Mouse (Mus musculus) effector memory CD4-positive, alpha-beta T cell, adult 5 months (primary cell): Measurements from ENCODE around the gene Ctrl. TPM values are rescaled to one million over a fixed set of nuclear protein-coding genes. Genes with fewer than 3 reads are reported as not detected.

Source experiments
- polyA plus RNA-seq: library from polyadenylated mRNA; unstranded; fragments of 100-300 nt; shearing (Covaris generic); gene quantifications from one replicate; pipeline ENCODE4 v1.2.1, GENCODE M21; 2017

The Ctrl gene
- polyA plus RNA-seq, result 0.72 TPM

DNA sequence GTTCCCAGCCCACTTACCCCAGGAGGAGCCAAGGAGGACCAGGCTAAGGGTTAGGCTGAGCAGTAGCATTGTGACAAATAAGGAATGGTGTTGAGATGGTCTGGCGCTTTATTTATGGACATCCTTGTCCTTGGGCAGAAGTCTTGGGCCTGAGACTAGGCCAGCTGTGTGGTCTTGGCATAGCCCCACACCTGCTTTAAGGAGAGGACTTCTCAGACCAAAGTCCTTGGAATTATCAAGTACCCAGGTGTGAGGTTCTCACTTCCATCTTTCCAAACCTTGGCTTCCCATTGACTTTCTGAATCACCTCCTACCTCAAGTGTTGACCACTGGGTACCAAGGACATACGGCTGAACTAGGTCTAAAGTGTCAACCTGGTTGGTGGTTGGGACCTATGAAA lies at the start of gene Ctrl:
TSS of gene Ctrl (minus strand) at position 101 of the 400 bp plus-strand sequence.

GRCm38 (mm10) chr8:105979325-105979724 lies 45.7 kb upstream of the Ctrl start, which contains the start of gene Dpep3:
TSS of gene Dpep3 (minus strand) at chr8:105979429.

DNA sequence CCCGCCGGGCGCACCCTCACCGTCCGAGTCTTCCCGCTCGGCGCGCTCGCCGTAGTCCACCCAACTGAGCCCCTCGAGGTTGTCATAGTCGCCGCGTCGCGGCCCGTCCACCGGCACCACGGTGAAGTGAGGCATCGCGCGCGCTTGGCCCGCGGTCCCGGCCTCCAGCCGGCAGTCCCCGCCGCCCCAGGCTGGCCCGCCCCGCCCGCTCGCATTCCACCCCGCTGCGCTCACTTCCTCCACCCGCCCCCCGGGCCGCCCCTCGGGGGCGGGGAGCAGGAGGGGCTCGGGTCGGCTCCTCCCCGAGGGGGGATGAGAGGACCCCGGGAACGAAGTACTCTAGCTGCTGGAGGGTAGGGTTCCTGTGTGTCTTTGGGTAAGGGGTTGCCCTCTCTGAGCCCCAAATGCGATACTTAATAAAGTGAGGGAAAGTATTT lies 32.3 kb upstream of the Ctrl start, which contains the start of gene Slc12a4:
TSS of gene Slc12a4 (minus strand) at position 193 of the 437 bp plus-strand sequence.

GRCm38 (mm10) chr8:105943321-105943739 lies 9.7 kb upstream of the Ctrl start, which contains the start of gene Lcat:
TSS of gene Lcat (minus strand) at chr8:105943382.

DNA sequence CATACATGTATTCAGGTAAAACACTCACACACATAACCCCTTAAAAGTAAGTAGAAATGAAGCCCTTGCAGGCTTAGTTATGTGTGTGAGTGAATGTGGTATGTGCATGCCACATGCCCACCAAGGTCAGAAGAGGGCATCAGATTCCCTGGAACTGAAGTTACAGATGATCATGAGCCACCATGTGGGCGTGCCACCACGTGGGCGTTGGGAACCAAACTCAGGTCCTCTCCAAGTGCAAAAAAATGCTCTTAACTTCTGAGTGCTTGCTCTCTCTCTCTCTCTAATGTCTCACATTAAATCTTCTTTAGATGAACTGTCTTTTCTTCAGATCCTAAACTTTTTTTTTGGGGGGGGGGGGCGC lies 4.6 kb upstream of the Ctrl start, which contains the start of gene Psmb10:
TSS of gene Psmb10 (minus strand) at position 139 of the 364 bp plus-strand sequence.

DNA sequence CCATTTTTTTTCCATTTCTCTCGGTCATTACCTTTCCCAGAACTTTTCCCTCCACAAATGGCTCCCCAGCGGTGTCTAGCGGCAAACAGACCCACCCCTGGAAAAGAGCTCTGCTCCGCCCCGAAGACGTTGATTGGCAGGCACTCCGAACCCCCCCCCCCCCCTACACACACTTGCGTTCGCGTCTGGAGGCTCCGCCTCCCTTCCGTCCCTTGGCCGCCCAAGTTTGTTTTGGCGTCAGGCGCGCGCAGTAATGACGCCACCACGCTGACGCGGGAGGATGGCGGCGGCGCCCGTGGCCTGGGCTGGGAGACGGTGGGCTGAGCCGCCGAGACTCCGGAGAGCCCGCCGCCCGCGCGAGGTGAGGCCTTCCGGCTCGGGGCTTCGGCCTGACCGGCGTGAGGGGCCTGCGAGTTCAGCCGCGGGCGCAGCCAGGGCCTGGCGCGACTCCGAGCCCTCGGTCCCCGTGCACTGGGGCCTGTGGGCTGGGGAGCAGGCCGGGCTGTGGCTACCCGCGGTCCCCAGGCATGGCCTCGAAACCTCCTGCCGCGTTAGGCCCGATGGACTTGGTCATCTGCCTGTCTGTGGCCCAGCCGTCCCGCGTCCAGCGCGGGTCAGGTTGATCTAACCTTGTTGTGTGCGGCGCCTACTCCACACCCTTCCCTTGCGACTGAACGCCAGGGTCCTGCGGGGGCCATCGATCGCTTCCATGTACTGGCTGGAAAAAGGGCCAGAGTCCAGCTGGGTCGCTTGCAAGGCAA lies 33.3 kb downstream of the Ctrl start, which contains the start of gene Pskh1:
TSS of gene Pskh1 (plus strand) at position 262 of the 761 bp plus-strand sequence.

GRCm38 (mm10) chr8:105893339-105893738 lies 40.3 kb downstream of the Ctrl start, which contains the start of gene Nrn1l:
TSS of gene Nrn1l (plus strand) at chr8:105893567.

Other genes starting within 250 kb of the Ctrl start
- gene Carmil2, start 247.6 kb downstream of the Ctrl start, polyA plus RNA-seq, result 88.2 TPM
- 75.5 TPM for gene Acd, start 232.8 kb downstream of the Ctrl start, polyA plus RNA-seq
- gene Pard6a, start 232.7 kb downstream of the Ctrl start, polyA plus RNA-seq, result 30.0 TPM
- not detected for gene 4933405L10Rik, start 226.2 kb downstream of the Ctrl start, polyA plus RNA-seq
- gene Enkd1, start 225.7 kb downstream of the Ctrl start, polyA plus RNA-seq, result 2.7 TPM
- 5.1 TPM for gene Gfod2, start 175.2 kb downstream of the Ctrl start, polyA plus RNA-seq
- gene Ranbp10, start 106.5 kb downstream of the Ctrl start, polyA plus RNA-seq, result 50.6 TPM
- not detected for gene Tsnaxip1, start 106.1 kb downstream of the Ctrl start, polyA plus RNA-seq
- 14.2 TPM for gene Cenpt, start 80.6 kb downstream of the Ctrl start, polyA plus RNA-seq
- gene Thap11, start 78.7 kb downstream of the Ctrl start, polyA plus RNA-seq, result 14.2 TPM
- 12.5 TPM for gene Nutf2, start 73.3 kb downstream of the Ctrl start, polyA plus RNA-seq
- 74.2 TPM for gene Edc4, start 53.0 kb downstream of the Ctrl start, polyA plus RNA-seq
- gene Nrn1l, start 40.3 kb downstream of the Ctrl start, polyA plus RNA-seq, result not detected
- 18.0 TPM for gene Pskh1, start 33.4 kb downstream of the Ctrl start, polyA plus RNA-seq
- 214 TPM for gene Psmb10, start 4.6 kb upstream of the Ctrl start, polyA plus RNA-seq
- gene Lcat, start 9.5 kb upstream of the Ctrl start, polyA plus RNA-seq, result 0.27 TPM
- gene Slc12a4, start 32.2 kb upstream of the Ctrl start, polyA plus RNA-seq, result 13.7 TPM
- not detected for gene Dpep3, start 45.6 kb upstream of the Ctrl start, polyA plus RNA-seq
- 37.3 TPM for gene Dus2, start 57.5 kb upstream of the Ctrl start, polyA plus RNA-seq
- gene Dpep2nb, start 72.1 kb upstream of the Ctrl start, polyA plus RNA-seq, result not detected
- 7.9 TPM for gene Ddx28, start 78.0 kb upstream of the Ctrl start, polyA plus RNA-seq
- 184 TPM for gene Nfatc3, start 125.0 kb upstream of the Ctrl start, polyA plus RNA-seq
- 0.14 TPM for gene Esrp2, start 203.1 kb upstream of the Ctrl start, polyA plus RNA-seq
- 2.9 TPM for gene Pla2g15, start 216.5 kb upstream of the Ctrl start, polyA plus RNA-seq
- gene Slc7a6, start 235.0 kb upstream of the Ctrl start, polyA plus RNA-seq, result 31.8 TPM